Mouse (Mus musculus) G1E (cell line): ENCODE measurements at regions not wholly inside any gene's neighbourhood (a gene's known extent, or its start where the extent isn't known, plus 50 kb on each side); places are given as distances from the start of the nearest gene placed in this dataset.

Experiments used
- CTCF ChIP-seq: IDR thresholded peaks from 2 replicates; pipeline ENCODE4 v1.5.1; 2012; ENCODE audit warnings: low read depth, low read length, inconsistent platforms, mixed read lengths
- GATA1 ChIP-seq: IDR thresholded peaks from 2 replicates; pipeline ENCODE4 v1.6.1; 2012; ENCODE audit warnings: borderline replicate concordance, low read length, inconsistent platforms, mixed read lengths
- GATA2 ChIP-seq: IDR thresholded peaks from 2 replicates; pipeline ENCODE4 v1.6.1; 2012; ENCODE audit warnings: low read depth, low read length, inconsistent platforms, borderline replicate concordance
- POLR2AphosphoS5 ChIP-seq: IDR thresholded peaks from 2 replicates; pipeline ENCODE4 v1.6.1; 2012; ENCODE audit warnings: low read depth, low read length, inconsistent platforms; ENCODE audit not compliant: insufficient replicate concordance

DNA sequence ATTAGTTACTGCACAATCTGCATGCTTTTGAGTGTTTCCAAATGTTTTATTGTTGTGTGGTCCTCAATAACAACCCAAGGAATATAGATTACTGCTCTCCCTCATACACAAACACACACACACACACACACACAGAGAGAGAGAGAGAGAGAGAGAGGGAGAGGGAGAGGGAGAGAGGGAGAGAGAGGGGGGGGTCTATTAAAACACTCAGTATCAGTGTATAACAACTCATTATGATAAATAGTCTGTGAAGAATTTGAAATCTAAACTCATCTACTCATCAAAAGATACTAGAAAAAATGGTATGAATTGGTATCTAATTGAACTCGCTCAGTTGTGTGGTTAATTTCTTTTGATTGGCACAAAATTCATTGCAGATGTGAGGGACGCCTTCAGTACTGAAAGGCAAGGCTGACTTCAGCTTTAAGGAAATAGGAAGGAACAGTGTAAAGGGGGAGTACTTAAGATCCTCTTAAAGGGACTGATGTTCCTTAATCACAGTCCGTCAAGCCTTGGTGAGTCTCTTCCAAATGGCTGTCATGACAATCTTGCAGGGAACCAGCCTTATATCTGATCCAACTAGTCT is 72.6 kb upstream of the Npy2r start:
- TF ChIP-seq CTCF (no peak), GATA1 (no peak), GATA2 (no peak), POLR2AphosphoS5 (no peak)
